Mouse (Mus musculus) liver, embryonic 16.5 days (tissue): ENCODE data around the gene Pam16. TPM values are rescaled to one million over a fixed set of nuclear protein-coding genes. Genes with fewer than 3 reads are reported as not detected.
A peak's percentile ranks its signal among the peaks of the same experiment; 100 is the strongest.

Experiments
- ATAC-seq: fragments of 200-750 bp; cut with Nextera tagmentation; 2 replicates; pipeline ENCODE4 v1.8.0; 2017; ENCODE audit warnings: low read depth, mild to moderate bottlenecking, moderate number of reproducible peaks, moderate library complexity
- H3K27ac ChIP-seq: fragments of 300-500 bp; sonication (generic); 2 replicates; pipeline ENCODE4 v1.5.1; 2014; ENCODE audit warnings: mild to moderate bottlenecking, low read length
- H3K27me3 ChIP-seq: fragments of 300-500 bp; sonication (generic); 2 replicates; pipeline ENCODE4 v1.6.1; 2014; ENCODE audit warnings: low read depth, low read length, mixed read lengths; ENCODE audit not compliant: control insufficient read depth, insufficient read depth
- H3K36me3 ChIP-seq: fragments of 300-500 bp; sonication (generic); 2 replicates; pipeline ENCODE4 v1.6.1; 2014; ENCODE audit warnings: mild to moderate bottlenecking; ENCODE audit not compliant: control insufficient read depth, insufficient read depth
- H3K4me1 ChIP-seq: fragments of 300-500 bp; sonication (generic); 2 replicates; pipeline ENCODE4 v1.6.1; 2014; ENCODE audit warnings: low read depth, low read length, mixed read lengths; ENCODE audit not compliant: control insufficient read depth
- H3K4me2 ChIP-seq: fragments of 300-500 bp; sonication (generic); 2 replicates; pipeline ENCODE4 v1.6.1; 2014; ENCODE audit warnings: low read depth, low read length, mixed read lengths
- H3K4me3 ChIP-seq: fragments of 300-500 bp; sonication (generic); 2 replicates; pipeline ENCODE4 v1.5.1; 2014; ENCODE audit warnings: low read depth, mild to moderate bottlenecking, low read length
- H3K9ac ChIP-seq: fragments of 300-500 bp; sonication (generic); 2 replicates; pipeline ENCODE4 v1.6.1; 2014; ENCODE audit warnings: low read depth, low read length
- H3K9me3 ChIP-seq: fragments of 300-500 bp; sonication (generic); replicated peaks from 2 replicates; pipeline ENCODE4 v1.6.1; 2016; ENCODE audit warnings: low read length; ENCODE audit not compliant: control insufficient read depth
- WGBS: fragments of 180-500 bp; shearing (Covaris S2); extraction: QIAGEN DNeasy Blood & Tissue Kit; methylation state at CpG from one replicate; pipeline ENCODE4 v1.1.7; 2014; ENCODE audit not compliant: insufficient replicate concordance; 5-methylcytosine and 5-hydroxymethylcytosine counted together
- polyA plus RNA-seq: library from polyadenylated mRNA; unstranded; fragments of >200 nt; fragmentation: Nextera tagmentation; extraction: Ambion mirVana; gene quantifications from 2 replicates; pipeline ENCODE4 v1.2.1, GENCODE M21; 2015

The Pam16 gene
- polyA plus RNA-seq, 1 experiment from 2014 or later = 50.8 TPM

- no peak overlapping the region for H3K4me3 ChIP-seq
- H3K27ac ChIP-seq = no peak overlapping the region
- 62% methylated on average over 9 of the region's 9 CpGs for WGBS
- no peak overlapping the region for H3K4me2 ChIP-seq
- no peaks in the 10 kb centered on the region for H3K9me3 ChIP-seq
- no peaks in the 10 kb centered on the region; the same call in none of the 2 replicates for H3K36me3 ChIP-seq
- ATAC-seq = no peak
- peaks cover 8% of the 10 kb centered on the region; the same call in 1 of the 2 replicates for H3K4me1 ChIP-seq
- H3K27me3 ChIP-seq = no peaks in the 10 kb centered on the region
- no peak overlapping the region for H3K9ac ChIP-seq
These were observed 31.8 kb upstream of the Pam16 start for GRCm38 (mm10) chr16:4656571-4657081.

GRCm38 (mm10) chr16:4655764-4656570, 31.2 kb upstream of the Pam16 start:
- H3K27me3 ChIP-seq = no peaks in the 10 kb centered on the region
- H3K36me3 ChIP-seq = no peaks in the 10 kb centered on the region; the same call in none of the 2 replicates
- peaks cover 8% of the 10 kb centered on the region; the same call in 1 of the 2 replicates for H3K4me1 ChIP-seq
- H3K4me3 ChIP-seq = no peak overlapping the region
- no peak for ATAC-seq
- H3K9ac ChIP-seq = no peak overlapping the region
- H3K27ac ChIP-seq = no peak overlapping the region
- 36% methylated on average over 11 of the region's 11 CpGs for WGBS
- no peak overlapping the region for H3K4me2 ChIP-seq
- no peaks in the 10 kb centered on the region for H3K9me3 ChIP-seq

- peaks cover 8% of the 10 kb centered on the region; the same call in 1 of the 2 replicates for H3K4me1 ChIP-seq
- WGBS = 60% methylated on average over 4 of the region's 4 CpGs
- H3K4me2 ChIP-seq = no peak overlapping the region
- no peak overlapping the region for H3K9ac ChIP-seq
- no peak overlapping the region for H3K4me3 ChIP-seq
- H3K9me3 ChIP-seq = no peaks in the 10 kb centered on the region
- 0 out of 2 replicates have a peak overlapping the region, but pooled peaks have one; percentile 18 for H3K27ac ChIP-seq
- H3K27me3 ChIP-seq = no peaks in the 10 kb centered on the region
- ATAC-seq = peak; percentile 59
- H3K36me3 ChIP-seq = no peaks in the 10 kb centered on the region; the same call in 1 of the 2 replicates
These were observed 30.5 kb upstream of the Pam16 start for GRCm38 (mm10) chr16:4655251-4655734.

- Histone ChIP-seq H3K4me3 (no peak overlapping the region), H3K9ac (no peak overlapping the region), H3K36me3 (no peaks in the 10 kb centered on the region; the same call in 1 of the 2 replicates), H3K27ac (no peak overlapping the region), H3K27me3 (no peaks in the 10 kb centered on the region), H3K4me1 (peaks cover 8% of the 10 kb centered on the region; the same call in 1 of the 2 replicates), H3K4me2 (no peak overlapping the region), H3K9me3 (no peaks in the 10 kb centered on the region)
- 77% methylated on average over 10 of the region's 10 CpGs for WGBS
- no peak for ATAC-seq
These were observed 29.9 kb upstream of the Pam16 start for GRCm38 (mm10) chr16:4654706-4655105.

GRCm38 (mm10) chr16:4652707-4653416, 28.1 kb upstream of the Pam16 start:
- Histone ChIP-seq H3K27ac (no peak overlapping the region), H3K36me3 (no peaks in the 10 kb centered on the region; the same call in 1 of the 2 replicates), H3K9ac (no peak overlapping the region), H3K4me1 (peaks cover 8% of the 10 kb centered on the region; the same call in 1 of the 2 replicates), H3K4me2 (no peak overlapping the region), H3K4me3 (no peak overlapping the region), H3K27me3 (no peaks in the 10 kb centered on the region), H3K9me3 (no peaks in the 10 kb centered on the region)
- ATAC-seq = no peak
- 63% methylated on average over 4 of the region's 4 CpGs for WGBS

- no peak overlapping the region for H3K9ac ChIP-seq
- no peaks in the 10 kb centered on the region; the same call in 1 of the 2 replicates for H3K36me3 ChIP-seq
- H3K4me2 ChIP-seq = no peak overlapping the region
- H3K9me3 ChIP-seq = no peaks in the 10 kb centered on the region
- peaks cover 8% of the 10 kb centered on the region; the same call in 1 of the 2 replicates for H3K4me1 ChIP-seq
- H3K27ac ChIP-seq = no peak overlapping the region
- H3K4me3 ChIP-seq = no peak overlapping the region
- no peaks in the 10 kb centered on the region for H3K27me3 ChIP-seq
- ATAC-seq = no peak
- WGBS = 74% methylated on average over 7 of the region's 7 CpGs
These were observed 26.8 kb upstream of the Pam16 start for GRCm38 (mm10) chr16:4651624-4652023.

GRCm38 (mm10) chr16:4651081-4651480, 26.3 kb upstream of the Pam16 start:
- Histone ChIP-seq H3K4me2 (no peak overlapping the region), H3K9me3 (no peaks in the 10 kb centered on the region), H3K9ac (no peak overlapping the region), H3K4me3 (no peak overlapping the region), H3K4me1 (peaks cover 8% of the 10 kb centered on the region; the same call in 1 of the 2 replicates), H3K27ac (no peak overlapping the region), H3K36me3 (no peaks in the 10 kb centered on the region; the same call in 1 of the 2 replicates), H3K27me3 (no peaks in the 10 kb centered on the region)
- WGBS = 74% methylated on average over 1 of the region's 1 CpGs
- ATAC-seq = no peak

- Histone ChIP-seq H3K9me3 (no peaks in the 10 kb centered on the region), H3K4me1 (peaks cover 6% of the 10 kb centered on the region; the same call in 1 of the 2 replicates), H3K36me3 (no peaks in the 10 kb centered on the region; the same call in 1 of the 2 replicates), H3K4me3 (no peak overlapping the region), H3K27ac (no peak overlapping the region), H3K9ac (no peak overlapping the region), H3K27me3 (no peaks in the 10 kb centered on the region), H3K4me2 (no peak overlapping the region)
- ATAC-seq = no peak
- WGBS = 72% methylated on average over 3 of the region's 3 CpGs
These were observed 25.4 kb upstream of the Pam16 start for GRCm38 (mm10) chr16:4650161-4650560.
